Mouse (Mus musculus): ENCODE results near the gene BC028528. TPM values are rescaled to one million over a fixed set of nuclear protein-coding genes. Genes with fewer than 3 reads are reported as not detected.

The BC028528 gene
- 1 to 10 TPM; 1.4 to 2.1 TPM for total RNA-seq (2021)
- long read RNA-seq, experiment 1, partial matches to known transcripts: 0 of 3 reads
- long read RNA-seq, experiment 1, other reads (novel, unspliced or antisense): 0 of 3 reads
- long read RNA-seq, experiment 2, partial matches to known transcripts: 0 of 5 reads
- long read RNA-seq, experiment 2, other reads (novel, unspliced or antisense): 0 of 5 reads

DNA sequence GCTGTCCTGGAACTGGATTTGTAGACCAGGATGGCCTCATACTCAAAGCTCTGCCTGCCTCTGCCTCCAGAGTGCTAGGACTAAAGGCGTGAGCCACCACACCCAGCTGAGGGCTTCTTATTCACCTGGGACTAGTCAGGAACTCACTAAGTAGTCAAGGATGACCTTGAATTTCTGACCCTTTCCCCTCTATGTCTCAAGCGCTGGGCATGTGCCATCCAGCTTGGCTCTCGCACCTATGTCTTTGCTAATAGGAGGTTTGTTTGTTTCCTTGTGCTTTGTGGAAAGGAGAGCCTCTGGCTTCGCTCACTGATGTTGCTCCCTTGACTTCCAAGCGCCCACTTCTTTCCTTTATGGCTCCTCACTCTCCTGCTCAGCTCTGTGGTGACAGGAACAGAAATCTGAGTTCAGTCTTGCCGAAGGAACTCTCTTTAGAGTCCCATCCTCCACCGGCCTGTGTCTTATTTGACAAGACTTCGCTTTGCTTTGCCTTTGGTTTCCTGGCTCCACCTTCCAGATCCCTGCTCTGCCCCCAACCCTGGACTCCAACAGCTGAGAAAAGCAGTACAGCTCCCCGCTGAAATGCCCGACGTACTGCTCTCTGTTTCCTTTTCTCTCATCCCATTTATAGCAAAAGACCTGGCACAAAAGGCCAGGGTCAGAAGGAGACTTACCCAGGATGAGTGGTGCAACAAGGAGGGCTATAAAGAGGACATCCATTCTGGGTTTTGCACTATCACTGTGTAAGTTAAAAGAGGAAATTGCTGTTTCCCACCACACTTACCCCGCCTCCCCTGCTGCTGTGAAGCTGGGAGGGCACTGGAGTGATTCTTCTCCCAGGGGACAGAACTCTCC lies at the start of gene BC028528:
TSS of gene BC028528 (minus strand) at position 795 of the 855 bp plus-strand sequence.
- peak within 1 kb of the TSS; percentile 80 for H3K27ac ChIP-seq
- no peak for TF ChIP-seq CTCF (IDR thresholded peaks at IDR 0.05)
- peak within 1 kb of the TSS; percentile 50 for H3K4me3 ChIP-seq
- no peak for DNase-seq
- intact Hi-C loops (cut with DNase I): no loop called here

- TF ChIP-seq CTCF (IDR thresholded peaks at IDR 0.05): peak; percentile 58
- no peak overlapping the region for H3K27ac ChIP-seq
- no peak overlapping the region for H3K4me3 ChIP-seq
- intact Hi-C loops (cut with DNase I): loop anchor here (2.0 kb wide), 1 partner anchor 26 kb away; no protein-coding TSS in a partner anchor
- peak; percentile 42 for DNase-seq
These were observed 47.0 kb upstream of the BC028528 start for GRCm38 (mm10) chr3:95938835-95939234.

DNA sequence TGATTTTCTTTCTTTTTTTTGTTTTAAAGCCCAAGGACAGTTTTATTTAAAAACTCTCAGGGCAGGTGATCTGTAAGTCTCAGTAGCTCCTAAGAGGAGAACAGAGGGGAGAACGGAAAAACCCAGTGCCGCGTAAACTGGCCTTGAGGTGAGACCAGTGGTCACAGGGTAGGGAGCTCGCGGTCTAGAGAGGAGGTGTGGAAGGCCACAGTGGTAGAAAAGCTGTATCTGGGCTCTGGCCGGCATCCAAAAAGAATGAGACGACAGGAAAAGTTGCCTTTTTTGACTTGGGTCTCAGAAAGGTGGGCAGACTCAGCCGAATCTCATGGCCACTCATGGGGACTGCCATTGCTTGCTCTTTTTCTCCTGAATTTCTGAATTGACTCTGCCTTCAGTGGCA lies 46.4 kb upstream of the BC028528 start:
- Histone ChIP-seq H3K27ac (no peak overlapping the region), H3K4me3 (no peak overlapping the region)
- no peak for DNase-seq
- TF ChIP-seq CTCF (IDR thresholded peaks at IDR 0.05): no peak
- intact Hi-C loops (cut with DNase I): loop anchor here (2.0 kb wide), 1 partner anchor 27 kb away; no protein-coding TSS in a partner anchor

GRCm38 (mm10) chr3:95934448-95934847 lies 42.6 kb upstream of the BC028528 start:
- TF ChIP-seq CTCF (IDR thresholded peaks at IDR 0.05): no peak
- H3K27ac ChIP-seq: no peak overlapping the region
- H3K4me3 ChIP-seq: no peak overlapping the region
- DNase-seq: no peak
- intact Hi-C loops (cut with DNase I): no loop called here

DNA sequence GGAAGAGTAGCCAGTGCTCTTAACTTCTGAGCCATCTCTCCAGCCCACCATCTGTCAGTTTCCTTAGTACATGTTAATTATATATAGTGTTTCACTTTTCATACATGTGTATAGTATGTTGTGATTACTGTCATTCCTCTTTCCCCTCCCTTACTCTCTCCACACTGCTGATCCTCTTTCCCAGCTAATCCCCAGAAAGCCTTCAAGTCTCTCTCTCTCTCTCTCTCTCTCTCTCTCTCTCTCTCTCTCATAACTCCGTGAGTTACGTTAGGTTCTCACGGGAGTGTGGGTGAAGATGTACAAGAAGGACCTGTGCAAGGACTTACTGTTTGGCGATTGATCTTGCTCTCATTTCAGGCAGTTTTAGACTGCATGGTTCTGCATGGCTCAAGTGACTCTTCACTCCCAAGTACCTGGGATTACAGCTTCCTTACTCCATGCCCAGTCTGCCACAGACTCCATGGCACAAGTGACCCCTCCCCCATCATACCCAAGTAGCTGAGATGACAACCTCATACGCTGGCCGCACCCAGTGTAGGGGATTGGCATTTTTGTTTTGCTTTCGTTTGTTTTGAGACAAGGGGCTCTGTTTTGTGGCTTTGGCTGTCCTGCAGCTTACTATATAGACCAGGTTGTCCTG lies 41.4 kb upstream of the BC028528 start:
- no peak overlapping the region for H3K27ac ChIP-seq
- DNase-seq: no peak
- no peak overlapping the region for H3K4me3 ChIP-seq
- intact Hi-C loops (cut with DNase I): no loop called here
- no peak for TF ChIP-seq CTCF (IDR thresholded peaks at IDR 0.05)

- H3K4me3 ChIP-seq: no peak overlapping the region
- DNase-seq: no peak
- intact Hi-C loops (cut with DNase I): no loop called here
- no peak for TF ChIP-seq CTCF (IDR thresholded peaks at IDR 0.05)
- no peak overlapping the region for H3K27ac ChIP-seq
These were observed 40.8 kb upstream of the BC028528 start for GRCm38 (mm10) chr3:95932566-95932965.

DNA sequence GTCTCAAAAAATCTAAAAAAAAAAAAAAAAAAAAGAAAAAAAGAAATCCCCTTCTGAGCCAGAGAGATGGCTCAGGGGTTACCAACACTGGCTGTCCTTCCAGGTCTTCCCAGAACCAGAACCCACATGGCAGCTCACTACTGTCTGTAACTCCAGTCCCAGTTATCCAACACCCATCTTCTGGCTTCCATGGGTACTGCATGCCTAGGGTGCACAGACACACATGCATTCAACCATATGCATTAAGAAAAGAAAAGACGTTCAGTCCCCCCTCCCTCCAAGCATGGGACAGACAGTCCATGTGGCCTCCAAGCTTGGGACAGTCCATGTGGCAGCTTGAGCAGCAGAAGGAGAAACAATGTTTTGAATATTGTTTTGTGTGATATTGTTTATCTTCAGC lies 40.4 kb upstream of the BC028528 start:
- DNase-seq: no peak
- Histone ChIP-seq H3K4me3 (no peak overlapping the region), H3K27ac (no peak overlapping the region)
- intact Hi-C loops (cut with DNase I): no loop called here
- TF ChIP-seq CTCF (IDR thresholded peaks at IDR 0.05): no peak

DNA sequence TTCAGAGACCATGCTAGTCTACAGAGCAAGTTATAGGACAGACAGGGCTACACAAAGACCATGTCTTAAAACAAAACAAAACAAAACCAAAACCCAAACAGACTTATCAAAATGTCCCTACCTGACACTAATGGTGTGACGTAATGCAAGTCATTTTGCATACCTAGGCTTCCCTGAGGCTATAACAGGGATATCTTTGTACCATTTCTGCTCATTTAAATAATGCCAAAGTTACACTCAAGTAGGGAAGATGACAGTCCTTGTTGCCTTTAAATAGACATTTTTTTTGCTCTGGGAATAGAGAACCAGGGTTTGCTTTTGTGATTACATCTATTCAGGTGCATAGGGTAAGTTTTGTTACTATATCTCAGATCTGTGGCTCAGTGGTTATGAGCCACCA lies 39.7 kb upstream of the BC028528 start:
- H3K4me3 ChIP-seq: no peak overlapping the region
- no peak for DNase-seq
- TF ChIP-seq CTCF (IDR thresholded peaks at IDR 0.05): no peak
- H3K27ac ChIP-seq: no peak overlapping the region
- intact Hi-C loops (cut with DNase I): no loop called here

- intact Hi-C loops (cut with DNase I): no loop called here
- H3K27ac ChIP-seq: peak overlapping the region; percentile 90
- TF ChIP-seq CTCF (IDR thresholded peaks at IDR 0.05): no peak
These were observed 38.6 kb upstream of the BC028528 start for GRCm38 (mm10) chr3:95930471-95930789.

GRCm38 (mm10) chr3:95929581-95930470 lies 38.0 kb upstream of the BC028528 start:
- TF ChIP-seq CTCF (IDR thresholded peaks at IDR 0.05): no peak; the same call in 1 of the 2 replicates
- peak; percentile 64 for DNase-seq
- peak overlapping the region; percentile 97 for H3K4me3 ChIP-seq
- H3K27ac ChIP-seq: peak overlapping the region; percentile 90
- intact Hi-C loops (cut with DNase I): loop anchor here (2.0 kb wide), 1 partner anchor 21 kb away; no protein-coding TSS in a partner anchor

More at GRCm38 (mm10) chr3:95930471-95930789, 38.6 kb upstream of the BC028528 start:
- peak overlapping the region; percentile 97 for H3K4me3 ChIP-seq
- no peak for DNase-seq

- peak; percentile 97 for DNase-seq
- Histone ChIP-seq H3K4me3 (peak within 1 kb of the TSS; percentile 97), H3K27ac (peak within 1 kb of the TSS; percentile 90)
- TF ChIP-seq CTCF (IDR thresholded peaks at IDR 0.05): no peak
- intact Hi-C loops (cut with DNase I): loop anchor here (2.0 kb wide), 1 partner anchor 22 kb away; no protein-coding TSS in a partner anchor
These were observed 37.1 kb upstream of the BC028528 start, which contains the start of gene Anp32e for GRCm38 (mm10) chr3:95928658-95929503. Gene Anp32e, plus strand, starts transcription at chr3:95929246.
